Mouse (Mus musculus): Measurements from ENCODE around the gene Arid3a.

DNA sequence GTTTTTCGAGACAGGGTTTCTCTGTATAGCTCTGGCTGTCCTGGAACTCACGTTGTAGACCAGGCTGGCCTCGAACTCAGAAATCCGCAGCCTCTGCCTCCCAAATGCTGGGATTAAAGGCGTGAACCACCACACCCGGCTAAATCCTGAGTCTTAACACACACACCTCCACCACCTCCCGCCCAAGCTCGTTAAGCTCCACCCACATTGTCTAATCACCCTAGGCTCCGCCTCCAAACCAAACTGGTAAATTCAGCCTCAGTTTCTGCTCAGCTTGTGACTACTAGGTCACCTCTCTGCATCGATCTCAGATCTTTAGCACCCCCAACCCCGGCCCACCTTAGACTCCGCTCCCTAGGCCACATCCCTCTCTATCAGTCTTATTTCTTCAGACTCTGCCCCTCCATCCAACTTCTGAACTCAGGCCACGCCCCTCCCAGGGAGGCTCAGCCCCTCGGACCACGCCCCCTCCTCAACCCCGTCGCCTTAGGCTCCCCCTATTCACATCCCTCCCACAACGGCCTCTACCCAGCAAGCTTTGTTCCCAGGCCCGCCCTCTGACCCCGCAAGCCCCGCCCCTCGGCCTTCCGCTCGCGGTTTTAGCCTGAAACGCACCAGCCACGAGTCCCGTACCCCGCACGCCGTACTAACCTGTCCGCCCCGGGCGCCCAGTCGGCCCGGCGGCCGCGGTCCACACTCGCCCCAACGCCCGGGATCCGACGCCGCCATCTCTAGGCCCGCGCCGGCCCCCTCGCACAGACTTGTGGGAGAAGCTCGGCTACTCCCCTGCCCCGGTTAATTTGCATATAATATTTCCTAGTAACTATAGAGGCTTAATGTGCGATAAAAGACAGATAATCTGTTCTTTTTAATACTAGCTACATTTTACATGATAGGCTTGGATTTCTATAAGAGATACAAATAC is 18.4 kb upstream of the Arid3a start, which contains the start of gene Med16:
- TF ChIP-seq MYOD1 (IDR thresholded peaks at IDR 0.05; ENCODE audit: control insufficient read depth in 1 of 3, insufficient read length in 2 of 3, low read depth in 2 of 3) = no peak
- TF ChIP-seq POLR2A (IDR thresholded peaks at IDR 0.05; ENCODE audit: insufficient read length, low read depth) = peak; percentile 36
- TF ChIP-seq POLR2AphosphoS2 (IDR thresholded peaks at IDR 0.05; ENCODE audit: insufficient read length, low read depth) = no peak
- no peak for TF ChIP-seq TCF12 (IDR thresholded peaks at IDR 0.05; ENCODE audit: insufficient read depth, poor library complexity, severe bottlenecking)
- no peak for TF ChIP-seq E2F4 (IDR thresholded peaks at IDR 0.05; ENCODE audit: insufficient read depth)
